Mouse (Mus musculus): ENCODE measurements at regions not wholly inside any gene's neighbourhood (a gene's known extent, or its start where the extent isn't known, plus 50 kb on each side); places are given as distances from the start of the nearest gene placed in this dataset.

DNA sequence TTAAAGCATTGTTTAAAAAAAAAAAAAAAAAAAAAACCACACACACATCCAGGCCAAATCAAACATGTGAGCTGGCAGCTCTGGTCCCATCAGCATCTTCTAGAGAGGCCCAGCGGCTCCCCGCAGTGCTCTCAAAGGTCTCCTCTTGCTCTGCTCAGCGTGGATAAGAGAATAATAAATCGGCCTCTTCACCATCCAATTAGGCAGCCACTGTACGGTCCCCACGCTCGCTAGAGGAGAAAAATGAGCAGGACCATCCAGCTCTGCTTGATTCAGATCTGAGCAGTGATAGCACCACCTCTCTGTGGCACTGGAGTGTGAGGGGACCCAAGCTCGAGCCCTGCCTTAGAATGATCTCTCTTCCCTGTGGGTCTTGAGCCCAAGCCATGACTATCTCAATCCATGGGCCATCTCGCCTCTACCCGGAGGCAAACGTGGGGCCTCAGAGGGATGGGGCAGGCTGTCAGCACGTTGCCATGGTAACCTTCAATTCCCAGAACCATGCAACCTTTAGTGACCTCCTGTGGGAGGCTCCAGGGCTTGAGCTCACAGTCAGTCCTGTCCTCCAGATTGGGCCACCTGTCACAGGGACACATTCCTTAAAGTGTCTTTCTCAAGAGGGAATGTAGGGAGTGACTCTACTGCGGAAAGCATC lies 273.6 kb upstream of the Prok2 start:
- no peaks in the 10 kb centered on the region for H3K9me3 ChIP-seq (ENCODE audit: low read length)
- TF ChIP-seq CTCF (IDR thresholded peaks at IDR 0.05; ENCODE audit: low read depth) = no peak
- no peak overlapping the region for H3K4me2 ChIP-seq (ENCODE audit: low read depth)
- H3K4me3 ChIP-seq (ENCODE audit: low read depth, low read length) = no peak overlapping the region
- H3K27me3 ChIP-seq (ENCODE audit: insufficient read depth, low read length) = no peaks in the 10 kb centered on the region
- H3K36me3 ChIP-seq (ENCODE audit: insufficient read depth) = no peaks in the 10 kb centered on the region
- no peak overlapping the region for H3K27ac ChIP-seq (ENCODE audit: low read depth, low read length)
- H3K4me1 ChIP-seq (ENCODE audit: insufficient read depth) = no peaks in the 10 kb centered on the region
- peak; percentile 40; the same call in 1 of the 2 replicates for ATAC-seq
- no peak for DNase-seq
- H3K9ac ChIP-seq = no peak overlapping the region
- WGBS = 28% methylated on average over 13 of the region's 13 CpGs

- Histone ChIP-seq H3K36me3 (ENCODE audit: insufficient read depth) (no peaks in the 10 kb centered on the region), H3K27me3 (ENCODE audit: insufficient read depth, low read length) (no peaks in the 10 kb centered on the region), H3K9me3 (ENCODE audit: low read length) (no peaks in the 10 kb centered on the region), H3K27ac (ENCODE audit: low read depth, low read length) (no peak overlapping the region), H3K4me1 (ENCODE audit: insufficient read depth) (no peaks in the 10 kb centered on the region), H3K4me2 (ENCODE audit: low read depth) (no peak overlapping the region), H3K4me3 (ENCODE audit: low read depth, low read length) (no peak overlapping the region), H3K9ac (no peak overlapping the region)
- peak; percentile 58 for ATAC-seq
- peak; percentile 54 for DNase-seq
- 20% methylated on average over 15 of the region's 15 CpGs for WGBS
- TF ChIP-seq CTCF (IDR thresholded peaks at IDR 0.05; ENCODE audit: low read depth) = no peak
Measured at GRCm38 (mm10) chr6:99995970-99996956, 270.1 kb upstream of the Prok2 start.

DNA sequence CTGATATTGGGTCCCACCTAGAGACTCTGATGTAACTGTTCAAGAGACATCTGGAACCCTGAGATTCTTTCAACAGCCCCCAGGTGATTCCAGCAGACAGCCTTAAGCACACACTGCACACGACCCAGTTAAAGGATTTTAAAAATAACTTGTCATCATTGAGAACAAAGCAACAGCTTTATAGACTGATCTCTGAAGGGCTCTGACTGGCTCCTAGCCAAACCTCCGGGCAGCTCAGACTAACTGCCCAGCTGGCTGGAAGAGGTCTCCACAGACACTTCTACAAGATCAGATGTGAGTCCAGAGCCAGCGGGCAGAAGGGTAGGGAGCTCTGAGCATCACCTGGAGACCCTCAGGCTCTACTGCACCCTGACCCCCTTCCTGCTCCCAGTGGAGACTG lies 267.8 kb upstream of the Prok2 start:
- no peaks in the 10 kb centered on the region for H3K9me3 ChIP-seq (ENCODE audit: low read length)
- H3K36me3 ChIP-seq (ENCODE audit: insufficient read depth) = no peaks in the 10 kb centered on the region
- no peaks in the 10 kb centered on the region for H3K4me1 ChIP-seq (ENCODE audit: insufficient read depth)
- no peak overlapping the region for H3K27ac ChIP-seq (ENCODE audit: low read depth, low read length)
- 35% methylated on average over 3 of the region's 3 CpGs for WGBS
- ATAC-seq (no peak), DNase-seq (no peak)
- H3K27me3 ChIP-seq (ENCODE audit: insufficient read depth, low read length) = no peaks in the 10 kb centered on the region
- TF ChIP-seq CTCF (IDR thresholded peaks at IDR 0.05; ENCODE audit: low read depth) = no peak
- H3K4me2 ChIP-seq (ENCODE audit: low read depth) = no peak overlapping the region
- H3K9ac ChIP-seq = no peak overlapping the region
- H3K4me3 ChIP-seq (ENCODE audit: low read depth, low read length) = no peak overlapping the region

DNA sequence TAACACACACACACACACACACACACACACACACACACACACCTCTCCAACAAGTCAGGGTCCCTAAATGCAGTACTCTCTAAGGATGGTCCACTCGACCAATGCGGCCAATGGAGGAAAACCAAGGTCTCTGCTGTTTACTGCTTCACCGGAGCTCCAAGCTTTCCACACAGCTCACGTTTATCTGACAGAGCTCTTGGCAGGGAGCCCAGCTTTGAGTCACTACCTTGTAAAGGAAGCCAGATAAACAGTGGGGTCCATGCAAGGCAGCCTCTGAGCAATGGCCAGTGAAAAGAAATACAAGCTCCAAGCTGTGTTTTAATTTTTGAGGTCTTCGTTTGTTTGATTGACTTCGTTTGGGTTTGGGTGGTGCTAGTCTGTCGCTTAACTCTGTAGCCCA lies 264.9 kb upstream of the Prok2 start:
- Histone ChIP-seq H3K4me2 (ENCODE audit: low read depth) (no peak overlapping the region), H3K36me3 (ENCODE audit: insufficient read depth) (no peaks in the 10 kb centered on the region), H3K4me1 (ENCODE audit: insufficient read depth) (no peaks in the 10 kb centered on the region), H3K27ac (ENCODE audit: low read depth, low read length) (no peak overlapping the region), H3K9me3 (ENCODE audit: low read length) (no peaks in the 10 kb centered on the region), H3K9ac (no peak overlapping the region), H3K27me3 (ENCODE audit: insufficient read depth, low read length) (no peaks in the 10 kb centered on the region; the same call in 1 of the 2 replicates), H3K4me3 (ENCODE audit: low read depth, low read length) (no peak overlapping the region)
- peak; percentile 72 for DNase-seq
- TF ChIP-seq CTCF (IDR thresholded peaks at IDR 0.05; ENCODE audit: low read depth) = no peak
- 21% methylated on average over 7 of the region's 7 CpGs for WGBS
- 0 out of 2 replicates have a peak, but pooled peaks have one; percentile 42 for ATAC-seq

- ATAC-seq = no peak
- no peak for TF ChIP-seq CTCF (IDR thresholded peaks at IDR 0.05; ENCODE audit: low read depth)
Measured at GRCm38 (mm10) chr6:99990604-99991003, 264.4 kb upstream of the Prok2 start.

GRCm38 (mm10) chr6:99986449-99986848 lies 260.3 kb upstream of the Prok2 start:
- H3K4me1 ChIP-seq (ENCODE audit: insufficient read depth) = peaks cover 13% of the 10 kb centered on the region; the same call in 1 of the 2 replicates
- no peak overlapping the region for H3K27ac ChIP-seq (ENCODE audit: low read depth, low read length)
- H3K4me2 ChIP-seq (ENCODE audit: low read depth) = no peak overlapping the region
- 82% methylated on average over 3 of the region's 3 CpGs for WGBS
- no peak for TF ChIP-seq CTCF (IDR thresholded peaks at IDR 0.05; ENCODE audit: low read depth)
- no peaks in the 10 kb centered on the region for H3K9me3 ChIP-seq (ENCODE audit: low read length)
- no peak overlapping the region for H3K4me3 ChIP-seq (ENCODE audit: low read depth, low read length)
- ATAC-seq = no peak
- DNase-seq = no peak
- peaks cover 5% of the 10 kb centered on the region; the same call in 1 of the 2 replicates for H3K27me3 ChIP-seq (ENCODE audit: insufficient read depth, low read length)
- no peak overlapping the region for H3K9ac ChIP-seq
- H3K36me3 ChIP-seq (ENCODE audit: insufficient read depth) = no peaks in the 10 kb centered on the region

More at GRCm38 (mm10) chr6:99990604-99991003, 264.4 kb upstream of the Prok2 start:
- DNase-seq = no peak
- WGBS = 84% methylated on average over 6 of the region's 6 CpGs
- Histone ChIP-seq H3K27me3 (ENCODE audit: insufficient read depth, low read length) (peaks cover 3% of the 10 kb centered on the region; the same call in 1 of the 2 replicates), H3K4me2 (ENCODE audit: low read depth) (no peak overlapping the region), H3K4me1 (ENCODE audit: insufficient read depth) (peaks cover 1% of the 10 kb centered on the region; the same call in 1 of the 2 replicates), H3K36me3 (ENCODE audit: insufficient read depth) (no peaks in the 10 kb centered on the region), H3K4me3 (ENCODE audit: low read depth, low read length) (no peak overlapping the region), H3K9ac (no peak overlapping the region), H3K27ac (ENCODE audit: low read depth, low read length) (no peak overlapping the region), H3K9me3 (ENCODE audit: low read length) (no peaks in the 10 kb centered on the region)
